Mouse (Mus musculus) hindbrain, embryonic 11.5 days (tissue): ENCODE results near the gene Cass4. TPM values are rescaled to one million over a fixed set of nuclear protein-coding genes. Genes with fewer than 3 reads are reported as not detected.
A peak's percentile ranks its signal among the peaks of the same experiment; 100 is the strongest.

Experiments
- ATAC-seq: fragments of 200-750 bp; cut with Nextera tagmentation; 2 replicates; pipeline ENCODE4 v1.8.0; 2017; ENCODE audit warnings: mild to moderate bottlenecking, moderate TSS enrichment, moderate library complexity; ENCODE audit not compliant: low FRiP score
- DNase-seq: peaks from one replicate; pipeline ENCODE4 v3.0.0-alpha.2; 2015; ENCODE audit warnings: low spot score
- H3K27ac ChIP-seq: fragments of 300-500 bp; sonication (generic); 2 replicates; pipeline ENCODE4 v1.5.1; 2014; ENCODE audit warnings: mild to moderate bottlenecking, low read depth, low read length
- H3K27me3 ChIP-seq: fragments of 300-500 bp; sonication (generic); 2 replicates; pipeline ENCODE4 v1.6.1; 2014; ENCODE audit warnings: mild to moderate bottlenecking, low read length, moderate library complexity, mixed read lengths; ENCODE audit not compliant: control insufficient read depth, insufficient read depth
- H3K36me3 ChIP-seq: fragments of 300-500 bp; sonication (generic); 2 replicates; pipeline ENCODE4 v1.6.1; 2014; ENCODE audit warnings: mild to moderate bottlenecking, low read length, moderate library complexity, mixed read lengths; ENCODE audit not compliant: control insufficient read depth, insufficient read depth
- H3K4me1 ChIP-seq: fragments of 300-500 bp; sonication (generic); replicated peaks from 2 replicates; pipeline ENCODE4 v1.6.1; 2014; ENCODE audit warnings: low read length, mixed read lengths; ENCODE audit not compliant: control insufficient read depth, insufficient read depth
- H3K4me2 ChIP-seq: fragments of 300-500 bp; sonication (generic); replicated peaks from 2 replicates; pipeline ENCODE4 v1.6.1; 2014; ENCODE audit warnings: mild to moderate bottlenecking, low read depth, low read length
- H3K4me3 ChIP-seq: fragments of 300-500 bp; sonication (generic); 2 replicates; pipeline ENCODE4 v1.5.1; 2014; ENCODE audit warnings: low read depth, low read length
- H3K9ac ChIP-seq: fragments of 300-500 bp; sonication (generic); 2 replicates; pipeline ENCODE4 v1.6.1; 2014; ENCODE audit warnings: low read depth, low read length
- H3K9me3 ChIP-seq: fragments of 300-500 bp; sonication (generic); 2 replicates; pipeline ENCODE4 v1.6.1; 2016; ENCODE audit warnings: low read length; ENCODE audit not compliant: control insufficient read depth
- whole genome bisulfite sequencing: fragments of 180-500 bp; shearing (Covaris S2); extraction: QIAGEN DNeasy Blood & Tissue Kit; methylation state at CpG from one replicate; pipeline ENCODE4 v1.1.7; 2014; 5-methylcytosine and 5-hydroxymethylcytosine counted together
- polyA plus RNA-seq: library from polyadenylated mRNA; unstranded; fragments of >200 nt; fragmentation: Nextera tagmentation; extraction: Ambion mirVana; gene quantifications from 2 replicates; pipeline ENCODE4 v1.2.1, GENCODE M21; 2014

Cass4 gene
- polyA plus RNA-seq, 1 experiment from 2014 or later = 0.12 TPM

GRCm38 (mm10) chr2:172473591-172473990 is 80.0 kb downstream of the Cass4 start:
- ATAC-seq = no peak
- H3K4me2 ChIP-seq = no peak overlapping the region
- no peak for DNase-seq
- WGBS = 89% methylated on average over 8 of the region's 8 CpGs
- H3K9ac ChIP-seq = no peak overlapping the region
- H3K4me1 ChIP-seq = no peaks in the 10 kb centered on the region
- H3K27me3 ChIP-seq = no peaks in the 10 kb centered on the region
- H3K9me3 ChIP-seq = no peaks in the 10 kb centered on the region
- no peaks in the 10 kb centered on the region; the same call in 1 of the 2 replicates for H3K36me3 ChIP-seq
- no peak overlapping the region for H3K27ac ChIP-seq
- H3K4me3 ChIP-seq = no peak overlapping the region

GRCm38 (mm10) chr2:172474970-172475369 is 81.4 kb downstream of the Cass4 start:
- Histone ChIP-seq H3K9me3 (no peaks in the 10 kb centered on the region), H3K27ac (no peak overlapping the region), H3K4me3 (no peak overlapping the region), H3K9ac (no peak overlapping the region), H3K36me3 (no peaks in the 10 kb centered on the region), H3K4me2 (no peak overlapping the region), H3K27me3 (no peaks in the 10 kb centered on the region), H3K4me1 (no peaks in the 10 kb centered on the region)
- DNase-seq (peak; percentile 19), ATAC-seq (no peak)
- WGBS = 34% methylated on average over 6 of the region's 6 CpGs

- H3K27me3 ChIP-seq = no peaks in the 10 kb centered on the region
- no peak overlapping the region for H3K27ac ChIP-seq
- H3K4me2 ChIP-seq = no peak overlapping the region
- H3K4me3 ChIP-seq = no peak overlapping the region
- no peak for DNase-seq
- no peaks in the 10 kb centered on the region for H3K36me3 ChIP-seq
- no peak overlapping the region for H3K9ac ChIP-seq
- no peaks in the 10 kb centered on the region for H3K4me1 ChIP-seq
- no peaks in the 10 kb centered on the region for H3K9me3 ChIP-seq
- no peak for ATAC-seq
- 37% methylated on average over 10 of the region's 10 CpGs for WGBS
Measured at GRCm38 (mm10) chr2:172476707-172477260, 83.2 kb downstream of the Cass4 start.

- Histone ChIP-seq H3K4me1 (no peaks in the 10 kb centered on the region), H3K27ac (no peak overlapping the region), H3K4me2 (no peak overlapping the region), H3K4me3 (no peak overlapping the region), H3K27me3 (no peaks in the 10 kb centered on the region), H3K9me3 (no peaks in the 10 kb centered on the region), H3K9ac (no peak overlapping the region), H3K36me3 (no peaks in the 10 kb centered on the region)
- DNase-seq = no peak
- ATAC-seq = peak; percentile 14; the same call in 1 of the 2 replicates
- 59% methylated on average over 3 of the region's 3 CpGs for WGBS
Measured at GRCm38 (mm10) chr2:172477350-172477749, 83.8 kb downstream of the Cass4 start.

GRCm38 (mm10) chr2:172477860-172478259 is 84.3 kb downstream of the Cass4 start:
- Histone ChIP-seq H3K27ac (no peak overlapping the region), H3K4me2 (no peak overlapping the region), H3K4me3 (no peak overlapping the region), H3K9ac (no peak overlapping the region), H3K4me1 (no peaks in the 10 kb centered on the region), H3K27me3 (no peaks in the 10 kb centered on the region), H3K36me3 (no peaks in the 10 kb centered on the region), H3K9me3 (no peaks in the 10 kb centered on the region)
- DNase-seq (peak; percentile 70), ATAC-seq (peak; percentile 30; the same call in 1 of the 2 replicates)
- 9% methylated on average over 2 of the region's 2 CpGs for WGBS

GRCm38 (mm10) chr2:172480296-172480695 is 86.7 kb downstream of the Cass4 start:
- no peaks in the 10 kb centered on the region for H3K4me1 ChIP-seq
- H3K9ac ChIP-seq = no peak overlapping the region
- H3K27me3 ChIP-seq = no peaks in the 10 kb centered on the region
- 75% methylated on average over 7 of the region's 7 CpGs for WGBS
- H3K4me2 ChIP-seq = no peak overlapping the region
- DNase-seq = no peak
- H3K36me3 ChIP-seq = no peaks in the 10 kb centered on the region
- H3K9me3 ChIP-seq = no peaks in the 10 kb centered on the region
- H3K27ac ChIP-seq = no peak overlapping the region
- H3K4me3 ChIP-seq = no peak overlapping the region
- no peak for ATAC-seq

- Histone ChIP-seq H3K36me3 (no peaks in the 10 kb centered on the region), H3K9me3 (no peaks in the 10 kb centered on the region), H3K27me3 (no peaks in the 10 kb centered on the region), H3K27ac (no peak overlapping the region), H3K4me3 (no peak overlapping the region), H3K4me2 (no peak overlapping the region), H3K9ac (no peak overlapping the region), H3K4me1 (no peaks in the 10 kb centered on the region)
- WGBS = 87% methylated on average over 16 of the region's 16 CpGs
- no peak for DNase-seq
- no peak for ATAC-seq
Measured at GRCm38 (mm10) chr2:172481654-172482385, 88.2 kb downstream of the Cass4 start.
